Mouse (Mus musculus) cortical plate, adult 2 months (tissue): ENCODE data around the gene Erc2. TPM values are rescaled to one million over a fixed set of nuclear protein-coding genes. Genes with fewer than 3 reads are reported as not detected.
A peak's percentile ranks its signal among the peaks of the same experiment; 100 is the strongest.

ENCODE experiments used
- H3K27ac ChIP-seq: fragments of 200-500 bp; 2 replicates; pipeline ENCODE4 v1.5.1; 2012; ENCODE audit warnings: low read length, control low read depth, inconsistent platforms; ENCODE audit not compliant: insufficient read depth
- H3K4me1 ChIP-seq: fragments of 200-500 bp; 2 replicates; pipeline ENCODE4 v1.6.1; 2011; ENCODE audit warnings: low read length; ENCODE audit not compliant: control insufficient read depth, insufficient read depth
- H3K4me3 ChIP-seq: fragments of 200-500 bp; 2 replicates; pipeline ENCODE4 v1.5.1; 2011; ENCODE audit warnings: mild to moderate bottlenecking, low read length, control low read depth; ENCODE audit not compliant: insufficient read depth
- CTCF ChIP-seq: fragments of 200-500 bp; IDR thresholded peaks from 2 replicates; pipeline ENCODE4 v1.5.1; 2011; ENCODE audit warnings: mild to moderate bottlenecking, control low read depth, low read length; ENCODE audit not compliant: insufficient read depth; ENCODE audit errors: extremely low read depth
- POLR2A ChIP-seq: fragments of 200-500 bp; IDR thresholded peaks from 2 replicates; pipeline ENCODE4 v1.6.1; 2011; ENCODE audit warnings: mild to moderate bottlenecking, low read length, control low read depth; ENCODE audit not compliant: insufficient read depth; ENCODE audit errors: extremely low read depth
- polyA plus RNA-seq: library from polyadenylated mRNA; depleted of rRNA; stranded (reverse); fragments of >200 nt; gene quantifications from 2 replicates; pipeline ENCODE4 v1.2.3, GENCODE M21; 2012

Gene Erc2
- polyA plus RNA-seq, 1 experiment, result 77.8 TPM

DNA sequence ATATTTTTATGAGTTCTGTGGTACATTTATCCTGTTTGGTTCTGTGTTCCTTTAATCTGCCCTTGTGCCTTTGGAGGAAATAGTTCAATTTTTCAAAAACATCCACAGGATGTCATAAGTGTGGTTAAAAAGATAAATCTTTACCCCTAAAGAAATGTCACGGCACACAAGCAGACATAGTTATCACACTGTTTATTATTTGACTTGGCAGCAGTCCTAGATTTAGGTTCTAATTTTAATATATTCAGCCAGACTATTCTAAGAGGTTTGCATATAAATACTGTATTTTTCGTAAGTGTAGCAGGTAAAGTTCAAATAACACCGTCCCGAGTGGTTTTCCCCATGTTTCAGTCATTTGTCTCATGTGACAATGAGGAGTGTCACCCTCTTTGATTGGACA lies 548.5 kb downstream of the Erc2 start:
- no peak overlapping the region for H3K27ac ChIP-seq
- TF ChIP-seq POLR2A, result no peak
- no peak for TF ChIP-seq CTCF

GRCm38 (mm10) chr14:28171364-28171763 lies 549.1 kb downstream of the Erc2 start:
- H3K27ac ChIP-seq, result no peak overlapping the region
- no peak for TF ChIP-seq CTCF
- no peak for TF ChIP-seq POLR2A
- H3K4me3 ChIP-seq, result no peak overlapping the region
- H3K4me1 ChIP-seq, result no peaks in the 10 kb centered on the region

More for the DNA sequence above, 548.5 kb downstream of the Erc2 start:
- Histone ChIP-seq H3K4me1 (no peaks in the 10 kb centered on the region), H3K4me3 (no peak overlapping the region)

DNA sequence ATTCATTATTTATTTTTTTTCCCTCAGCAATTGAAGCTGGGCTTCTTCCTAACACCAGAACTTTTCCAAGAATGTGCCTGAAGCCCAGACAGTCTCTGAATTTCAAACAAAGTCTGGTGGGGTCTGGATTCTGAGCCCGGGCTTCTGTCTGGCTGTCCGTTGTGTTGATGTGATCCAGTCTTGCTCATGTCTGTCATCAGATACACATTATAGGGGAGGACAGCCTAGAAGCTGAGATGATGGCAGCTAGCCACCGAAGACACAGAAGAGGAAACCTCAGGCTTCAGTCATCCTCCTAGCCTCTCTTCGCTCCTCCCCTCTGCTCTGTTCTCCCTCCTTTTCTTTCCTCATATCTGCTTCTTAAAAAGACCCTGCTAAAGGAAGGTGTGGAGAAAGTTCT lies 551.5 kb downstream of the Erc2 start:
- TF ChIP-seq POLR2A (no peak), CTCF (no peak)
- no peak overlapping the region for H3K27ac ChIP-seq
- H3K4me3 ChIP-seq, result no peak overlapping the region
- H3K4me1 ChIP-seq, result no peaks in the 10 kb centered on the region

DNA sequence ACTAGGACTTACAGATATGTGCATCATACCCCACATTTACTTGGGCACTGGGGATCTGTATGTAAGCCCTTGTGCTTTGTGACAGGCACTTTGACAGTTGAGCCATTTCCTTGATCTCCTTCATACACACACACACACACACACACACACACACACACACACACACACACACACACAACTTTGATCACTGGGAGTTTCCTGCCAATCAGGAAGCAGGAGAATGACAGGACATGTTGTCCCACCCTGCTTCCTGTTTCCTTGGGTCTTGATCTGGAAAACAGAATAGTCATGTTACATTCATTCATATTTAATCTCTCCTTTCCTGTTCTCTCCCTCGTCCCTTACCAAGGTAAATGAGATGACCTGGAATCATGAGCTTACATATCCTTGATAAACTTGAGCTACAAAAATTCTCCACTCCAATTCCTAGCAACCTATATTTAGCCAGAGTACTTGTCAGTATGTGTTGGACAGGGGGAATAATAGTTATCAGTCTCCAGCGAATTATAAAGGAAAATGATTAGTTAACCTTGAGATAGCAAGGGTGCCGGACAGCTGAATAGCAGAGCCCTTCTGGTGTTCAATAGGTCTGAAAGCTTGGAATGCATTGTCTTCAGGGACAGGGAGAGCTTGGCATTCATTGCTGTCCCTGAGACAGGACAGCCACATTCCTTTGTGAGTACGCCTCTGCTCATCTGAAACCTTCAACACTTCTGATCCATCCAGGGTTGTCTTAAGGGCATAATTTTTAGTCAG lies 559.0 kb downstream of the Erc2 start:
- H3K27ac ChIP-seq, result no peak overlapping the region
- H3K4me3 ChIP-seq, result no peak overlapping the region
- no peak for TF ChIP-seq POLR2A
- no peaks in the 10 kb centered on the region for H3K4me1 ChIP-seq

DNA sequence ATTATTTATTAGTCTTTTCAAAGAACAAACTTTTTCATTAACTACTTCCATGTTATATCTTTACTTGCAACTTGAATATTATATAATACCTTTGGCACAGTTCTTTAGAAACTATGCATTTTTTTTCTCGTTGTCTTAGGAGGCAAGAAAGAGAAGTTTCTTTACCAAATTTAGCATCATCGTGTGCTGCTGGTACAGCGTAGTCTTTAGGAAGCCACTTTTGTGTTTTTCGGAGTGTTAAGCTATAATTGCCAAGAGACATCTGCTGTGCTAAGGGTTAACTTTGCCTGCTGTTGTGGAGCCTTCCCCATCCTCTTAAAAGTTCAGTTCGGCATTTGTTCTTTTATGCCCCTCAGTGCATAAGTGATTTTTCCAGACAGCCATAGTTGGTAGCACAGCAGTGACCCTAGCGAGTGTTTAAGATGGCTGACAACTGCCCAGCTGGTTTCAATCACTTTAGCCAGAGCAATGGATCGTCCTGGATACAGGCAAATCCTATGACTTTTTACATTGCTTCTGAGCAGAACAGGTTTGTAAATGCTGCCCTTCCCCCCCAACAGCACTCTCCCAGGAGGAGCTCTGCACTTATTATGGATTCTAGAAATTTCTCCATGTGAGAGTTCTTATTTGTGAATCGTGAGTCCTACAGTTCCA lies 570.6 kb downstream of the Erc2 start:
- H3K27ac ChIP-seq, result 0 out of 2 replicates have a peak overlapping the region, but pooled peaks have one; percentile 65
- H3K4me1 ChIP-seq, result peaks cover 3% of the 10 kb centered on the region
- H3K4me3 ChIP-seq, result no peak overlapping the region
- TF ChIP-seq POLR2A (no peak), CTCF (no peak)

DNA sequence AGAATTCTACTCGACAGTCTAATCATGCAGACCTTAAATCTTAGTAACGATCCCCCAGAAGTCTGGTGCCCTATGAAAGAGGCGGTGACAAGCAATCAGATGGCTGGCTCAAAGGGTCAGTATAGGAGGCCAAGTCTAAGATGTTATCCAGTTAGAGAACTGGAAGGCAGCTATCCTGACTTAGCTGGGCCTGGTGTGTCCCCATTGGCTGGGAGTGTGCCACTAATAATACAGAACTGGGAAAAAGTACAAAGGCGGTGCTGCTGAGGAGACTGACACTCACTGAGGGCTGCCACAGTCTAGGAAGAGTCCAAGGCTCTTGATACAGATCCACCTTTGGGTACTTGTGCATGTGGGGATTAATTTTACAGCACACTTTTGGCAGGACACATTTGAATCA lies 581.6 kb downstream of the Erc2 start:
- H3K4me3 ChIP-seq, result no peak overlapping the region
- H3K27ac ChIP-seq, result no peak overlapping the region
- no peak for TF ChIP-seq CTCF
- TF ChIP-seq POLR2A, result no peak
- H3K4me1 ChIP-seq, result no peaks in the 10 kb centered on the region

DNA sequence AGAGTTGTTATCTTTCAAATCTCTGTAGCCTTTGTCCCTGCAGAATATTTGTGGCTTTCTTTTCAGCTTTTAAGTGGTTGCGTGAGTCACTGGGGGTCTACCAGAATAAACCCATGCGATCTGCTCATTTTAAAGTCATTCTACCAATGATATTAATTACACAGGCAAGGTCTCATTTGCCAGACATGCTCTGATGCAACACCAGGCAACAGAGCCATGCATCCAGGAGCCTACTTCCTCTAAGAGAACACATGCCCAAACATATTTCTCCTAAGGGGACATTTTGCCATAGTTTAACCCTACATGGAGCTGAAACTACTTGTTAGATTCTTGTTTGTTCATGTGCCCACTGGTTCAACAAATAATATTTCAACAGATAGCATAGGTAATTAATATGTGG lies 584.1 kb downstream of the Erc2 start:
- no peaks in the 10 kb centered on the region for H3K4me1 ChIP-seq
- H3K27ac ChIP-seq, result no peak overlapping the region
- no peak for TF ChIP-seq CTCF
- no peak for TF ChIP-seq POLR2A
- H3K4me3 ChIP-seq, result no peak overlapping the region

- no peak for TF ChIP-seq POLR2A
- TF ChIP-seq CTCF, result no peak
- Histone ChIP-seq H3K27ac (no peak overlapping the region), H3K4me1 (peaks cover 4% of the 10 kb centered on the region; the same call in 1 of the 2 replicates), H3K4me3 (no peak overlapping the region)
Measured at GRCm38 (mm10) chr14:28225550-28225949, 603.3 kb downstream of the Erc2 start.

GRCm38 (mm10) chr14:28230563-28230962 lies 608.3 kb downstream of the Erc2 start:
- no peak for TF ChIP-seq POLR2A
- TF ChIP-seq CTCF, result no peak
- Histone ChIP-seq H3K4me1 (peaks cover 6% of the 10 kb centered on the region), H3K4me3 (no peak overlapping the region)

DNA sequence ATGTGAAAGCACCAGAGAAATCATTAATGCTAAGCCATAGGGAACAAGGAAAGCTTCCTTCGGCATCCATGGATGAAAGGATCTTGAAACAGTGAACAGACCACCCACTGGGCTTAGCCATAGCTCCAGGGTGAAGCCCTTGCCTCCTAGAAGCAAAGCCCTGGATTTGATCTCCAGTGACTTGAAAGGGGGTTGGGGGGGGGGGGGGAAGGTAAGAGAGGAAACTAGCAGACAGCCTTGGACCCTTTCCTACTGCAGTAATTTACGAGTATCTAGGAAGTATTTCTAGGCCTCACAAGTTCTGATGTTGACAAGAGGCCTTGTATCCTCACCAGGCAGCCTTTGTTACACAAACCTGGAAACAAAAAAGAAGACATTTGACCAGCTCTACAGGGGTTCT lies 609.0 kb downstream of the Erc2 start:
- H3K4me1 ChIP-seq, result peaks cover 5% of the 10 kb centered on the region
- H3K27ac ChIP-seq, result no peak overlapping the region
- H3K4me3 ChIP-seq, result no peak overlapping the region
- TF ChIP-seq POLR2A, result no peak
- no peak for TF ChIP-seq CTCF

More at GRCm38 (mm10) chr14:28230563-28230962, 608.3 kb downstream of the Erc2 start:
- H3K27ac ChIP-seq, result no peak overlapping the region
